Mouse (Mus musculus) R1 (cell line): Measurements from ENCODE around the gene Gm21411.

Experiments used
- DNase-seq: peaks from one replicate; pipeline ENCODE4 v3.0.0-alpha.2; 2018; ENCODE audit warnings: low read depth, low spot score

The Gm21411 gene

DNA sequence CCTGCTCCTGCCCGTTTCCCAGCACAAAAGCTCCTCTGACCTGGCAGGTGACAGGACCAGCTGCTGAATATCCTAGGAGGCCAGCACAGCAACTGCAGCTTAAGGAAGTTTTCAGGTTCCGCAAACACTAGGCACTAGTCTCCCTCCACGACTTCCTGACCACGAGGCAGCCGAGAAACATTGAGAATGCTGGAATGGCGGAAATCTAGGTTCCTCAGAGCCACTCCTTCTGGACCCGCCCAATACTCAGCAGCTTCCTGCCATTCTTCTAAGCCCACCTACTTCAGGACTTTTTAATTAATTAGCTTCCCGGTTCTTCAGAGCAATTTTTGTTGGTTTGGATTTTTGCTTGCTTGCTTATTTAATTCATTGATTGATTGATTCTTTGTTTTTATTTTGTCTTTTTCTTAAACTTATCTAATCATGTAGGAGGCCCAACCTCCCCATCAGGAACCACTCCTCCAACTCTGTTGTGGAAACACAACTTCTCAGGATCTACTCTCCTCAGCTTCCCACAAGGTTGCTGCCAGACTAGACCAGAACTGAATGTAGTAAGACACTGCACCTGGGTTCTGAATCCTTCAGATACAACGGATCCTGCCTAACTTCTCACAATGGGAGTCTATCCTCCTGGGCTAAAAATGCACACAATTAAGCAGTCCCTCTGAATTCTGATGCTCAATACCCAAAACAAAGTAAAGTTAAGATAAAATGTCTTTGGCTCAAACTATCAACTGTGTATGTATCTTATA lies at the start of gene Gm21411:
Gm21411 (minus strand) TSS at position 205 of the 752 bp plus-strand sequence.
- DNase-seq, result peak; percentile 95

DNA sequence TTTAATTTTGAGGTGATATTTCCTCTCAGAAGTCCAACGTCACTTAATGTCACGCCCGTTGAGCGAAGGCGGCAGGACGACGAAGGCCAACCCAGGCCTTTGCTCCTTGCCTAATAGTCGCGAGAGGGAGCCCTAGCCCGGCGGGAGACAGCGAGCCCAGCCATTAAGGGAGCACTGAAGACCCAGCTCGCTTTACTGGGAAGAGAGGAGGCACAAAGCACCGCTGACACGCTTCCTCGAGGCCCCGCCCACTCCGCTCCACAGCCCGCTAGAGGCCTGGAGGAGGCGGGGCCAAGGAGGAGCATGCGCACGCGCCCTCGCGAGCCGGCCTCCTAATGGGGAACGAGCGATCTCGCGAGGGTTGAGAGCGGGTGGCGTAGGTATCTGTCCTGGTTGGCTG lies 32.3 kb upstream of the Gm21411 start:
- peak; percentile 78 for DNase-seq

DNA sequence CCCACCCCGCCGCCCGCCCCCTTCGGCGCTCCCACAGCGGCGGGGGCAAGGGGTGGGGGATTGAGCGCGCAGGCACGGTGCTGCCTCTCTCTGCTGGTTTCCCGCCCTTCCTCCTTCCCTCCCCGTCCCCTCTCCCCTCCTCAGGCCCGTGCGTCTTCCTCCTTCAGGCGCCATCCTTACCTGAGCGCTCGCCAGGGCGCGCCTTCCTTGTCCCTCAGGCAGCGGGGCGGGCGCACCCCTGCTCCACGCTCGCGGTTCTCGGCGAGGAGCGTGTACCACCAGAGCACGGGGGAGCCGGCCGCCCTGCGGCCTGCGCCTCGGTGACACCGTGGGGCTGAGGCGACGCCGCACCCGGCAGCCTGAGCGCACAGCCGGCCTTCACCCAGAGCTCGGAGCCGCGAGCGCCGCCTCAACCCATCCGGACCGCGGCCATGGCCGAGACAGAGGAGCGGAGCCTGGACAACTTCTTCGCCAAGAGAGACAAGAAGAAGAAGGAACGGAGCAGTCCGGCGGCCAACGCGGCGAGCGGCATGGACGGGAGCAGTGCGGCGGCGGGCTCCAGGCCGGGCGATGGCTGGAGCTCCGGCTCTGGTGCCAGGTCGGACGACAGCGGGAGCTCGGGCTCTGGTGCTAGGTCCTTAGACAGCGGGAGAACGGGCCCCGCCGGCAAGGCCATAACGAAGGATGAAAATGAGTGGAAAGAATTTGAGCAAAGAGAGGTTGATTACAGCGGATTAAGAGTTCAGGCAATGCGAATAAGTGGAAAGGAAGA lies 23.1 kb upstream of the Gm21411 start:
- DNase-seq, result peak; percentile 93

- peak; percentile 61 for DNase-seq
Measured at GRCm38 (mm10) chr4:146915196-146915595, 5.8 kb upstream of the Gm21411 start.

GRCm38 (mm10) chr4:146908131-146908530 lies 1.3 kb downstream of the Gm21411 start:
- peak; percentile 94 for DNase-seq

GRCm38 (mm10) chr4:146904782-146905181 lies 4.6 kb downstream of the Gm21411 start:
- peak; percentile 54 for DNase-seq

- peak; percentile 81 for DNase-seq
Measured at GRCm38 (mm10) chr4:146903126-146903525, 6.3 kb downstream of the Gm21411 start.
